Mouse (Mus musculus) cerebellum, postnatal 25 days (tissue): Measurements from ENCODE around the gene Gm21987.
A peak's percentile ranks its signal among the peaks of the same experiment; 100 is the strongest.
"Not testable (repeated sequence)": the region's sequence is repeated elsewhere in the genome, so short reads cannot be mapped to it uniquely, and the experiment has no call there.

Source experiments
- DNase-seq, 2 experiments: peaks; one replicate each; pipeline ENCODE4 v3.0.0; 2021; ENCODE audit warnings: mixed read lengths in 2 of 2

The Gm21987 gene

DNA sequence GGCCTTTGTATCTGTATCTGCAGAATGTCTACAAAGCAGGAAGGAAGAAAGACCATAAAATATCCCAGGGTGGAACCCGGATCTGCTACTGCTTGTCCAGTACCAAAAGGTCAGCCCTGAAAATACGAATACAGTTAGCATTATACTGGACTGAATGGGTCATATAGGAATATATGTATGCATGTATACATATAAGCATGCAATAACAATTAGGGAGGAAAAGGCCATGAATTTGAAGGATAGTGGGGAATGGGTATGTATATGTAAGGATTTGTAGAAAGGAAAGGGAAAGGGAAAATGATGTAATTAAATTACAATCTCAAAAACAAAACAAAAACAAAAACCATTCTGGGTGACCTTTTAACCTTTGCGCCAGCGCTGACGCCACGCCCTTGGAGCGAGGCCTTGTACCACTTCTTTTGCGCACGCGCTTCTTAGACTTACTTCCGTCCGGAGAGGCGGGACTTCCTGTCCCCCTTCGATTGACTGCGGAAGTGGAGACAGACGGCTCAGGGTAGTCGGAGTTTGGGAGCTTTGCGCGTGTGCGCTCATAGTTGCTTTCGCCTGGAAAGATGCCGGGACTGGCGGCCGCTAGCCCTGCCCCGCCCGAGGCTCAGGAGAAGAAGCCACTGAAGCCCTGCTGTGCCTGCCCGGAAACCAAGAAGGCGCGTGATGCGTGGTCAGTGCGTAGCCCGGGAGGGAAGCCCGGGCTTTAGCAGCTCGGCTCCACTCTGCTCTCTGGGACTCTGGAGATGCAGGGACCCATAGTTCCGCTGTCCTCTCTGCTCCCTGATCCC lies at the start of gene Gm21987, which contains the start of gene Cox17:
Gene Gm21987, plus strand, starts transcription at position 512 of the 797 bp plus-strand sequence.
Gene Cox17, plus strand, starts transcription at position 463 of the 797 bp plus-strand sequence.
- peak; percentile 94 to 95 for DNase-seq

DNA sequence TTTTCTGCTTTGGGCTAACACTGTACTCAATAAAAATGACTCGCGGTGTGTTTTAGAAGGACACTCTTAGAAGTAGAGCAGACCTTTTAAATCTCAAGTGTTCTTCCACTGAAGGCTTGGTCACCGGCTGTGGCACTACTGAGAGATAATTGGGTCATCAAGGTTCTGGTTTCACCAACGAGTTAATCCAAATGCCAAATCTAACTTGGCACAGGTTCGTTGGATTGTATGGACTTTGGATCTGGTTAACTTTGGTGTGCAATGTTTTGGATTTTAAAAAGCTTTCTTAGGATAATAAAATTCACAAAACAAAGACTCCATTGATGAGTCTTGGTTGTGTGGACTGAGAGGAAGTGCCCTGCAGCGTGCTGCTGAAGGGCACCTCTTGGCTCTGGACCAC lies 48.4 kb upstream of the Gm21987 start:
- DNase-seq: no peak

DNA sequence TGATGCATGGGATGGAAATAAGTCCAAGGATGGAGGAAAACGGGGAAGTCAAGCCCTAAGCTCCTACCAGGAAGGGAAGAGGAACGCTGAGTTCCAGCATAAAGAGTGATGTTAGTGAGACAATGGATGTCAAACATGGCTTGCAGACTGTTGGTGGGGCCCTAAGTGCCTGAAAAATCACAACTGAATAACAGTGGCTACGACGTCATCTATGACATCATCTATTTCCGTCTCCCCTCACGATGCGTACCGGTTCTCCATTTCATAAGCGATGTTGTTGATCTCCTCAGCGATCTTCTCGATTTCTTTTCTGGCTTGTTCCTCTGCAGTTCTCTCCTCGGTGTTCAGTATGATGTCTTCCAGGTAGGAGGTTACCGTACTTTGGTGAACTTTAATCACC lies 44.5 kb upstream of the Gm21987 start:
- no peak for DNase-seq

DNA sequence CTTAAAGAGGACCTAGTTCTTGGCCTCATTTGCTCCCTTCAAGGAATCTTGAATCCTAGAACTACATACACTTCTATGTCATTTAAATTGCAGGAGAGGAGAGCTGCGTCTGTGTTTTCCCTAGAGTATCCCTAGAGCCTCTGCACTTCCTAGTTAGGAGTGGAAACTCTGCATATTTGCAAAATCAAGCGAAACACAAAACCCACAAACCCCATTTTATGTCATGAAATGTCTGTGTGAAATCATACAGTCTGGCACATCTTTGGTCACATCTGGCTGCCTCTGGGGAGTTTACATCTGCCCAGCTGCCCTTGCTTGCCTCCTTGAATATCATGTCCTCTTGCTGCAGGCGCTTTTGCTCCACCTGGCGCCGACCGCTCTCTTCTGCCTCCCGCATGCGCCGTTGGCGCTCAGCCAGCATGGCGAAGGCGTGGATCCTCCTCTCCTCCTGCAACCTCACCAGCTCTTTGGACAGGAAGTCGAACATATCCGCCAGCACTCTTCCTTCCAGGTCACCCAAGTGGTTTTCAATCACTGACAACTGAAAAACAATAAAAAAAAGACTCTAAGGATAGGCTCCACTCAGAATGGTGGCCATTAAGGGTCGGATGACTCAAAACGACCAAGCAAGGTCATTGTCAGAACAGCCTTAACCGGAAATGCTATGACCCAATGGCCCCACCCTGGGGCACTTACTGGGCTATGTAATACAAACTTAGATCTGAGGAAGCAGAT lies 42.2 kb upstream of the Gm21987 start:
- DNase-seq: peak; percentile 40 to 58

DNA sequence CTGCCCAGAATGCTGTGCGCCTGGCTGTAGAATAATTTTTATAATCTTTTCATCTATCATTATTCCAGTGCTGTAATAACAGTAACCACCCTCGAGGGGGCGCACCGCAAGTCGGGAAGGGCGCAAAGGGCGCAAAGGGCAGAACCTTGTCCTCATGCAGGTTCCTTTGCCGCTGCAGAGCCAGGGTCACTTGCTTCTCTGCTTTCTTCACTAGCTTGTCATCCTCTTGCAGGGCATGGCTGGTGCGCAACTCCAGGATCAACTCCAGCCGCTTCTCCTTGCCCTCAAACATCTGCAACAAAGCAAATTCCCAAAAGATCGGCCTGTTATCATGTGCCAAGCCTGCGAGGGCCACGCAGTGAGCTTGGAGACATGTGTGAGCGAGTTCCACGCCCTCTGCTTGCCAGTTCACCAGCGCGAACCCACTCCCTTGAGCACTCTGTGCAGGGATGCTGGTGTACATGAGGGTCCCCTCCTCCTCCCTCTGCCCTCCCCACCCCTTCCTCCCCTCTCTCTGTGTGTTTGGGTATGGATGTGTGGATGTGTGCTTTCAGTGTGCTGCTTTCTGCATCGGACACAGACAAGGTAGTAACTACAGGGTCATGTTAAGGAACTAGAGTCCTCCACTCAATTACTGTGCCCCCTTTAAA lies 40.1 kb upstream of the Gm21987 start:
- peak in 1 of 2 experiments; percentile 30 for DNase-seq

DNA sequence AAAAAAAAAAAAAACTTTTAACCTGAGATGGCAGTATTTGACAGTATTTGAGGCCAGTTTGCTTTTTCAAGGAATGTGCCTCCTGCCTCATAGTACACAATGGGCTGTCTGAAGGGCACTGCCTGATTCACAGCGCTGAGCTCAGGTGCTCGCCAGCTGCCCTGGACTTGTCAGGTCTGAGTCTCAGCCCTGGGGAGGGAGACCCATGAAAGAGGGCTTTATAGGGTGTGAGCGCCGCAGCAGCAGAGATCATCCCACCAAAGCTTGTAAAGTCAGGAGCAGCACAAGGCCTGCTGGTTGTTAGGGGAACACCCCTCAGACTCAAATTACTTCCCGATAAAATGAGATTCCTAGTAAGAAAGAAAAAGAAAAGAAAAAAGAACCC lies 39.6 kb upstream of the Gm21987 start:
- no peak for DNase-seq

DNA sequence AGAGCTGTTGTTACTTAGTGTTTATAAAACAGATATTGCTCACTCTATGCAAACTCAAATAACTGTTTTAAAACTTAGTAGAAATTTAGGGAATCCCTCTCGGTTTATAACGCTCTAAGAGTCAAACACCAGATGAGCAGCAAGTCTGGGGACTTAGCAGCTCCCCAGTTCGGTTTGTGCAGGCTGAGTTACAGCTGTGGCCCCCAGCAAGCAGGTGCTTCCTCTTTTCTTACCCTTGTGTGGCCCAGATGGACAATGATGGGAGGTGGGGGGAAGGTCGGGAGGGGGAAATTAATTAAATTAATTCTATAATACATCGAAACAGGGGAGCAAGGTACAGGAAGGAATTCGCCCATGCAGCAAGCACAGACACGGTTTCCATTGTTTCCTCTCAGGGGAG lies 39.2 kb upstream of the Gm21987 start:
- no peak for DNase-seq

DNA sequence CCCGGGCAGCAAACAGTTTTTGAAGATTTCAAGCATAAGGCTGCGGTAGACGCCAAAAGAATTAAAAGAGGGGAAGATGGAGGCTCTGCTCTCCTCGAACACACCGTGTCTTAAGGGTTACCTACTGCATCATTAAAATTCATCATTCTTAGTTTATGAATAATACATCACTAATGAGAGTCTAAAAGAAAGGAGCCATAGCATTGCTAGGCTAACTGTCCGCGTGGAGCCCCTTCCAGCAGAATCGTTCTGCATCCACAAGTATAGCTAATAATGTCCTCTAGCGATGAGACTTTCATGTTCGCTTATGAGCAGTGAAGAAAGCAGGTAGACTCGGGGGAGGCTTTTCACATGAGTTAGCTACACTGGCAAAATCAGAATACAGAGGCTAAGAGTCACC lies 38.6 kb upstream of the Gm21987 start:
- no peak for DNase-seq

DNA sequence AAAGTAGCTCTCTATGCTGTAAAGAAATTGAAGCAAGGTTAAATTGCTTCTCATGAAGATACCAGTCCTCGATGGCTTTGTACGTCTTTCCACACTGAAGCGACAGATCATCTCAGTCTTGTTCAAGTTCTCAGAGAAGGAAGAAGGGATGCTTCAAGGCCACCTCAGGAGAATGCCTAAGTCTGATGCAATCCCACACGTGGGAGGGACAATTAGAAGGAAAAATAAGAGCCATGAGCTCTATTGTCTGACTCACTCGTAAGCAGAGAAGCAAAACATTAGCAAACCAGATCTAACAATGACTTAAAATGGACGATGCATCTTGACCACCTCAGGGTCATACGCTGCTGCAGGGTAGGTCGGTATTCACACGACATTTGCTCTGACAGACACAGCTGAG lies 28.3 kb upstream of the Gm21987 start:
- DNase-seq: no peak

DNA sequence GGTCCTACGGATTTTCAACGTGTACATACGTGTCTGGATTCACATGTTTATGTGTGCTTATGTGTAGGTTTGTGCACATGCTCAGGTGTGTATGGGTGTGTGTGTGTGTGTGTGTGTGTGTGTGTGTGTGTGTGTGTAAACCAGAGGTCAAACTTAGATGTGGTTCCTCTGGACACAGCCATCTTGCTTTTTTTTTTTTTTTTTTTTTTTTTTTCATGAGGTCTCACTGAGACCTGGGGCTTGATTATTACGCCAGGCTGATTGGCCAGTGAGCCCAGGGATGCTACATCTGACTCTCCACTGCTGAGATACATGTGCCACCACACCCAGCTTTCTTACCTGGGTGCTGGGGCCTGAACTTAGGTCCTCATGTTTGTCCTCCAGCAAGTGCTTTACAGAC lies 27.8 kb upstream of the Gm21987 start:
- no peak for DNase-seq

DNA sequence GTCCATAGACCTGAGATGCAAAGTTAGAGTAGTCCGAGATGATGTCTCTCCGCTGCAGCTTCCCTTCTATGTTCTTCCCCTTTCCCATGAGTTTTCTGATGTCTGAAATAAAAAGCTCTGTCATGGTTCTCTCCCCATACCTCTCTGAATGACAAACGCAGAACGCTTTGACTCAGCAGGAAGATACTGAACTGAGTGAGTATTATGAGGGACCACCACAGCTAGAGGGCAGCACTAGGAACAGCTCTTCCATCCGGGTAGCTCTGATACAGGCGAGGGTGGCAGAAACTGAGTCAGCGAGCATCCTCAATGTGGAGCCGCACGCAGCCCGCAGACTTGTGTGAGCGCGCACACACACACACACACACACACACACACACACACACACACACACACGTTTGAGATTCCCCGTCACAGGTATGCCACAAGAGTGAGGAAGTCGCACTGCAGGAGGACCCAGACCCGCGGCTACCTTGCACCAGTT lies 25.3 kb upstream of the Gm21987 start:
- peak; percentile 72 to 83 for DNase-seq

DNA sequence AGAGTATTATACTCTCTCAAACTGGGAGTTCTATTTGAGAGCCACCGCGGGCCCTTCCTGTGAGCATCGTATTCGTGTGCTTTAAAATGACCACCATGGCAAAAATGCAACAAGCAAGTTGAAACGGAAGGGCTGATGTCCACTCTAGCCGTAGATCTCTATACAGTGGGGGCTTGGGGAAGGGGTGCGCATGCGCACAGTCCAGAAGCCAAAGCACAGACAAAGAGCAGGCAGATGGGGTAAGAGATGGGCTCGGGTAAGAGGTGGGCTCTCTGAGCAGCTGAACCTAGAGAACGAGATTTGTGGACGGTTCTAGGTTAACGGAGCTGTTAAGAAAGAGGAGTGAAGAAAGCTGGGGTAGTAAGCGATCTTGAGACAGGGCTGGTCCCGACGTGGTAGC lies 22.5 kb upstream of the Gm21987 start:
- DNase-seq: no peak

DNA sequence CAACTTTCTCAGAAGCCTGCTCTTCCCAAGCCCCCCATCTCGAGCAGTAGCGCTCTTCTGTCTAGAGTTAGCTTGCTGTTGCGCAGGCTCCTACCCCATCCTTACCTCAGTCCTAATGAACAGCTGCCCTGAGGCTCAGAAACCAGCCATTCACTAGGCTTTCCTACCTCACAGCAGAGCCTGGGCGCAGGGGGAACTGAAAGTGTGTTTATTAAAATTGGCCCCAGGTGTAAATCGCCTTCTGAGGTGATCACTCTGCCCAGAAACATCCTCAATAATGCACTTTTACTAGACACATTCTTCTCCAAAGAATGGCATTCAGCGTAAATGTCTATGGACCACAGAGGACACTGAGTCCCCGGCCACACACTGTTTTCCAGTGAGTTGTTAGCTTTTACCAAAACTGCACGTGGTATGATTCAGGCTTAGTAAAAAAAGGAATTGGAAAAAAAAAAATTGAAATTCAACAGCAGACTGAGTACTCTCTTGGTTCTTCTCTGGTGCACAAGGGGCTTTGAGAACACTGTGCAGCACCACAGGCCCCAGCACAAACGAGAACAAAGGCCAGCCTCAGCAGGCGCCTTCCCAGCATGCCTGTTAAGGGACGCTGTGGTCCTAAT lies 20.0 kb upstream of the Gm21987 start:
- no peak for DNase-seq

DNA sequence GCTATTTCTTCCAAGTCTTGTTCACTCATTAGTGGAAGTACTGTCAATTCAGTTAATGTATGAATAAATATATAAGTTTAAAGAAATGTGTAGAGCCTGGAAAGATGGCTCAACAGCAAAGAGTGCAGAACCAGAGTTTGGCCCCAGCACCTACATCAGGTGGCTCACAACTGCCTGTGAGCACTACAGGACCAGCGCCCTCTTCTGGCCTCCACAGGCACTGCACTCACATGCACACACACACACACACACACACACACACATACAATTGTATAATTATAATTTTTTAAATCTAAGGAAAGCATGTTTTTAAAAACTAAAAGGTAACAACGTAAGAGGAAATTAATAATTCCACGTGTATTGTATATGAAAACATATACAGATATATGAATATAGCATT lies 17.5 kb upstream of the Gm21987 start:
- no peak for DNase-seq

DNA sequence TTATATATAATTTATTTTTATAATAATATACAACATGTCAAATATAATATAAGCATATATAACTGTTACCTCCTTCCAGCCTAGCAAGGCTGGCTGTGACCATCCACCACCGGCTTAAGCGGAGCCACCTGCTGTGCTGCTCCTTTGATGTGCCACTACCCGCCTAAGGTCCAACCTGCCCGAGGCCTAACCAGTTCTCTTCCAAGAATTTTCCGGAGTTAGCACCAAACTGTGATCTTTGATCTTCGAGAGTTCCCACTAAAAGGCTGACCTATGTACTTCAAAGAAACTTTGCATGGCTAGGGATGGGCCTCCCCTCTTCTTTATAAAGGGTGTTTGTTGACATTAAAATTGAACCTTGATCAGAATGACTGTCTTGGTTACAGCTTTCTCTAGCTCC lies 12.4 kb upstream of the Gm21987 start:
- DNase-seq: no peak

DNA sequence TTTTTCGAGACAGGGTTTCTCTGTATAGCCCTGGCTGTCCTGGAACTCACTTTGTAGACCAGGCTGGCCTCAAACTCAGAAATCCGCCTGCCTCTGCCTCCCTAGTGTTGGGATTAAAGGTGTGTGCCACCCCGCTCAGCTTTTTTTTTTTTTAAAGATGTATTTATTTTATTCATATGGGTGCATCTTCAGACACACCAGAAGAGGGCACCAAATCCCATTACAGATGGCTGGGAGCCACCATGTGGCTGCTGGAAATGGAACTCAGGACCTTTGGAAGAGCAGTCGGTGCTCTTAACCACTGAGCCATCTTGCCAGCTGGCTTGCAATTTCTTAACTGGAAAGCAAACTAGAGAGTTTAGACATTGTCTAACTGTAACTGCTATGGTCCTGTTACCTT lies 8.8 kb upstream of the Gm21987 start:
- not testable (repeated sequence) for DNase-seq

DNA sequence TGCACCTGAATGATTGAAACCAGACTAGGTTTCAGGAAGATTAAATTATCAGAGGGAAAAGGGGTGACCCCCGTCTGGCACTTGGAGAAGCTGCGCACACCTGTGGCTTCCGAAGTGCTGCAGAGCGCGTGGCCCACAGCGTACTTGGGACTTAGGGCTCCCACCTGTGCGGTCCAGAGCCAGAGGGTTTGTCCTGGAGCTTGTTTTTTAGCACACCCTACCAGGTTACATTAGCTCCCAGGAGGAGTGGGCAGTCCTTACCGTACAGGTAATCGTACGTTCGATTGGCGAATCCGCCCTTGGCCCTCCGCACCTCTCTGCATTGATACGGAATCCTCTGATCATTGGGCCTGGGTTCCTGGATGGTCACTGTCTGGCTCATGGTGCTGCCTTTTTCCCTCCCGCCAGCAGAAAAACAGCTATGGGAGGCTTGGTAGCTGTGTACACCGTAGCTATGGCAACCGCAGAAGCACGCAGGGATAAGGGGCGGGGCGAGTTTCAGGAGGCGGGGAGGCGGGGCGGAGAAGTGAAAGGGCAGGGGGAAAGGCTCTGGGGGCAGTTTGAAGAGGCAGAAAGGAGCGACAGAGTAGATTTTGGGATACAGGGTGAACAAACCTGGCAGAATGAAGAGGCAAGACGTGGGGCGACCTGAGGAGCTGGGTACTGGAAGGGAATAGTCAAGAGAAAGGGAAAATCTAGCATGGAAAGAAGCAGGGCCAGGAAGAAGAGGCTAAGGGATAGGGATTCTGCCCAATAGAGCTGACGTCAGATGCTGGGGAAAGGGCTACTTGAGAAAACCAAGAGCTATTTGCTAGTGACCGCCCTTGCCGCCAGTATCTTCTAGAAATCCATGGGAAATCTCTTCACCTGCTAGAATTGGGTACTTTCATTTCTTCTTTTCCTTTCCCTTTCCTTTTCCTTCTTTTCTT lies 5.2 kb upstream of the Gm21987 start, which contains the start of gene Maats1:
Gene Maats1, minus strand, starts transcription at position 748 of the 929 bp plus-strand sequence.
- DNase-seq: peak; percentile 68 to 81

DNA sequence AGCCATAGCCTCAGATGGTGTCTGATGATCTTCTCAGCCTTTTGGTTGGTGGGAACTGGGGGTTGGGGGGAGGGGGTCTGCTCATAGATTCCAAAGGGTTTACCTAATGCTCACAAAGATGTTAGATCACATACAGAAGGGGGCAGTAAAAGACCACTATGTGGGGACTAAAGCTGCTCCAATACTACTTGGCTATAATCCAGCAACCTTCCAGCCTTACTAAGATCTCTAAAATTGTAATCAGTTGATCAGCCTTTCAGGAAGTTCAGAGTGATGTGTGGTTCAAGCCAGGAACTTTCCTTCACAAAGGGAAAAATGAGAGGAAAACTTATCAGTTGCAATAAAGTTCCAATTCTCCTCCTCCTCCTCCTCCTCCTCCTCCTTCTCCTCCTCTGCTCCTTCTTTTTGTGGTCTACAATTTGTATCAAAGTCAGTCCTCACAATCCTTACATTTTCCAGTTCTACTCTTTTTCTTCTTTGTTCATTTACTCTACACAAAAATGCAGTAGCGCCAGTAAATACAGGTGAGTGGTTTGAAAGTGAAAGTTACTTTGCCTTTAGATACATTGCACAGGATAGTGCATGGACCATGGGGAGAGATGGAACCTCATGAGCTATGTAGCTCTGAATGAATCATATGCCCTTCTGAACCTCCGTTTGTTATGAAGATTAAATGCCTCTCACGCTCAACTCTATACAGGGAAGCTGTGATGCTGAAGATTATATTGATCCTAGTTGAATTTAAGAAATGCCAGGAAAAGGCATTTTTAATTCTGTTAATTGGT lies 1.7 kb upstream of the Gm21987 start:
- no peak for DNase-seq

DNA sequence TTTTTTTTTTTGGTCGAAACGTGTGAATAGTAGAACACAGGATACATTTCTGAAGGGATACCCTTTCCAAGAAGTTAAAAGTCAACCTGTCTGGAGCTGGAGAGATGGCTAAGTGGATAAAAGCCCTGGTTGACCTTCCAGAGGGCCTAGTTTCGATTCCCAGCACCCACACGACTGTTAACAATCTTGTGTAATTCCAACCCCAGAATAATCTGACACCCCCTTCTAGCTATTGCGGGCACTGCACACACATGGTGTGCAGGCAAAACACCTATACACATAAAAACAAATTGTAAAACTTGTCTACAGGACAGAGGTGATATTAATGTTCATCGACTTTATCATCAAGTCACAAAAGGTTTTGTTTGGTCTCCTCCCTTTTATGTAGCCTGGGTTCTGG lies 748 bp downstream of the Gm21987 start:
- no peak for DNase-seq

DNA sequence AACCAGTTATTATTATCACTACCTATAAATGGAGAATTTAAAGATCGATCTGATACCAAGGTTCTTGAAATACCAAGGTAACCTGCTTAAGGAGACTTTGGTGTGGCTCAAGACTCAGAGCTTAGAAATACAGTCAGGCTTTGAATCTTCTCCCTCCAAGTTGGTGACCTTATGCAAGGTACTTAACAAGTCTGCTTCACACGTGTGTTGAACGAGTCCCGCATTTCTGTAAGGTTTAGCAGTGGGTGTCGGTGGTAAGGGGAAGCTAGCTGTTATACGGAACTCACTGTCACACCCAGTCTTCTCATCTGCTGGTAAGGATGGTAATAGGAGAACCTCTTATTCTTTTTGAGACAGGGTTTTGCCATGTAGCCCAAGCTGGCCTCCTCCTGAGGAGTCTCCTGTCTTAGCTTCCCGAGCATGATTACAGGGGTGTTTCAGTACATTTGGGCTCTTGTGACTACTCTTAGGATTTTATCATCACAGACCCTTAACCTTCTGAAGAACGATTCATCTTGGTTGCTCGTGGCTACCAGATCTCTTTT lies 1.4 kb downstream of the Gm21987 start:
- DNase-seq: no peak

DNA sequence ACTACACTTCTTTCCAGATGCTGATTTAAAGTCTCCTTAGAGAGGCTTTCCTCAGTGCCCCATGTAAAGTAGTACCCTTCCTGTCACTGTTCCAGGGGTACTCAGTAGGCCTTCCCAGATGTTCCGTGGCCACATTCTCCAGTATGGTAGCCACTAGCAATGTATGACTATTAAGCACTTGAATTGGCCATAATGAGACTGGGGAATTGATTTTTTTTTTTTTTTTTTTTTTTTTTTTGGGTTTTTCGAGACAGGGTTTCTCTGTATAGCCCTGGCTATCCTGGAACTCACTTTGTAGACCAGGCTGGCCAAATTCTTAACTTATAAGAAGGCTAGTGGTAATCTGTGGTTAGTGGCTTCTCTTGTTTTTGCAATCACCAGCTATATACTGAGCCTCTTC lies 3.0 kb downstream of the Gm21987 start:
- no peak for DNase-seq
